Mouse (Mus musculus): ENCODE results near the gene Dhrs3.

Gene Dhrs3

DNA sequence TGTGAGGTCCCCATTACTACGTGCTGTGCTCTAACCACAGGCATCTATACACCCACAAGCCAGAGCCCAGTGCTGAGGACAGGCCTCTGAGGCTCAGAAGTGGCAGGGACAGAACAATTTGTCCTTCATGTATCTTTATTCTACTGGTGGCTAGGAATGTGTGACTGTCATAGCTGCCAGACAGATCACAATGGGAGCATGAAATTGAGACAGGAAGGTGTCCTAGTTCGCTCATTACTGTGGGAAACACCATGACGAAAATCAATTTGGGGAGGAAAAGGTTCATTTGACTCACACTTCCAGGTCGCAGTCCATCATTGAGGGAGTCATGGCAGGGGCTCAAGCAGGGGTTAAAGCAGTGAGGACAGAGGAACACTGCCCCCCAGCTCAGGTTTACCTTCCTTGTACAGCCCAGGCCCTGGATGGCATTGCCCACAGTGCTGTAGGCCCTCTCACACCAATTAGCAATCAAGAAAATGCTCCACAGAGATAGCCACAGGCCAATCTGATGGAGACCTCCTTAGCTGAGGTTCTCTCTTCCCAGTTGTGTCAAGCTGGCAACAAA lies 47.3 kb downstream of the Dhrs3 start:
- DNase-seq (ENCODE audit: low spot score), result no peak

GRCm38 (mm10) chr4:144940796-144941462 lies 48.3 kb downstream of the Dhrs3 start:
- no peak for DNase-seq (ENCODE audit: low spot score)

DNA sequence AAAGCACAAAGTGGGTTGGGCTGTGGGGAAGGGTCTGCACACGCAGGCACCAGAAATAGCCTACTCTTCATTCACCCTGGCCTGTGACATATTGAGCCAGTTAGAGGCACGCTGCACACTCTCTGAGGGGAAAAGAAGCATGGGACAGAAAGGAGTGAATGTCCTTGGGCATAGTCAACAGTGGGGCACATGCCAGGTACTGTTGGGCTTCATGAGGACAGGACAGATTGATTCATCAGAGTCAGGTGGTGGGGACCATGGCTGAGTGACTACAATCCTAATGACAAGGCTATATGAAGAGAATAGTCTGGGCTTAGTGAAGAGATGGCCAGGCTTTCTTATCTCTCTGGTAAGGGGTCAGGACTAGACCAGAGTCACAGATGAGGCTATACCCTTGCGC lies 49.8 kb downstream of the Dhrs3 start:
- DNase-seq (ENCODE audit: low spot score), result no peak

DNA sequence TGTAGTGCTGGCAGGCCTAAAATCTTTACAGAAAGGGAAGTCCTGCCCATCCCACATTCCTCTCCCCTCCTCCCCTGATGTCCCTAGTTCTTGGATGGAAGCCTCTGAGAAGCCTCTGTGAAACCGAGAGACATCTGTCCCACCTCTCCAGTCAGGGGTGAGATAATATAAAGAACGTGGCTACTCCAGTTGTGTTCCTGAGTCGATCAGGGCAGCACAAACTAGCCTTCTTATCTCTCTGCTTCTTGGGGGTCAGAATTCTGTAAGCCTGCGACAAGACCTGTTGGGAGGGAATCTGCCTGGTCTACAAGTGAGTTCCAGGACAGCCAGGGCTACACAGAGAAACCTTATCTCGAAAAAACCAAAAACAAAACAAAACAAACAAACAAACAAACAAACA lies 50.6 kb downstream of the Dhrs3 start:
- DNase-seq (ENCODE audit: low spot score), result no peak

DNA sequence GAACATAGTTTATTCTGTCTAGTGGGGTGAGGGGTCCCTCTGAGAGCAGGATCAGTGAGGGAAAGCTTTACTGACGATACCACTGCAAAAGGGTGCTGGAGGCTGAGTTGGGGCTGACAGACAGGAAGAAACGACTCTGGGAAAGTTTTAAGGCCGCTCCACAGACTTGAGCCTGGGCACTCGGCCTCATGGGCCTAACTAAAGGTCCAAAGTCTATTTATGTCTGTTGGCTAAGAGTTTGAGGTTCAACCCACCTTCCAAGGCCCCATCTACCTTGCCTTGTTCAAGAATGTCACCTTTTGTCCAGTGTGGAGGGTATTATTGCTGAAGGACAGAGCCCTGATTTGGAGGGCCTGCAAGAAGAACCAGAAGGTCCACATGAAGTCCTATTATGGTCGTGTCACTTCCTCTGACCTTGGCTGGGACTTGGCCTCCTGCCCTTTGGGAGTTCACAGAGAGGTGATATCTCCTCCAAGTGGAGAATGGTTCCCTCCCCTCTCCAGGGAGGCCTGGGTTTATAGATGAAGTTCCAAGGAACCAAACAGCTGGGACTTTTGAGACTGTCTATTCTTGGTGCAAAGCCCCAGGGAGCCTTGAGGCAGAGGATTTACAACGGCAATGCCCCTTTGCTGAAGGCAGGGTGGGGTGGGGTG lies 55.2 kb downstream of the Dhrs3 start:
- peak; percentile 75 for DNase-seq (ENCODE audit: low spot score)

GRCm38 (mm10) chr4:144949441-144950326 lies 57.1 kb downstream of the Dhrs3 start:
- DNase-seq (ENCODE audit: low spot score), result peak; percentile 80

GRCm38 (mm10) chr4:144950327-144950711 lies 57.7 kb downstream of the Dhrs3 start:
- no peak for DNase-seq (ENCODE audit: low spot score)

- no peak for DNase-seq (ENCODE audit: low spot score)
Observed at GRCm38 (mm10) chr4:144950883-144951282, 58.3 kb downstream of the Dhrs3 start.

DNA sequence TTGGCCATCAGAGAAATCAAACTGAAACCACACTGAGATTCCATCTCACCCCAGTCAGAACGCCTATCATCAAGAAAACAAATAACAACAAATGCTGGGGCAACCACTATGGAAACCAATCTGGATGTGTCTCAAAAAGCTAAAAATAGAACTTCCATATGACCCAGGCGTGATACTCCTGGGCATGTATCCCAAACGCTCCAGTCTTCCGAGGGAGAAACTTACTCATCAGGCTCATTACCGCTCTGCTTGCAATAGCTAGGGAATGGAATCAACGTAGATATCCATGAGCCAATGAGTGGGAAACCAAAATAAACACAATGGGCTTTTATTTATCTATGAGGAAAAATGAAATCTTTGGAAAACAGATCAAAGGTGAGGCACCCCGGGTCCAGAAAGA lies 59.2 kb downstream of the Dhrs3 start:
- no peak for DNase-seq (ENCODE audit: low spot score)

- DNase-seq (ENCODE audit: low spot score), result no peak
Observed at GRCm38 (mm10) chr4:144953421-144953820, 60.8 kb downstream of the Dhrs3 start.

- DNase-seq (ENCODE audit: low spot score), result peak; percentile 54
Observed at GRCm38 (mm10) chr4:144955863-144956262, 63.2 kb downstream of the Dhrs3 start.

DNA sequence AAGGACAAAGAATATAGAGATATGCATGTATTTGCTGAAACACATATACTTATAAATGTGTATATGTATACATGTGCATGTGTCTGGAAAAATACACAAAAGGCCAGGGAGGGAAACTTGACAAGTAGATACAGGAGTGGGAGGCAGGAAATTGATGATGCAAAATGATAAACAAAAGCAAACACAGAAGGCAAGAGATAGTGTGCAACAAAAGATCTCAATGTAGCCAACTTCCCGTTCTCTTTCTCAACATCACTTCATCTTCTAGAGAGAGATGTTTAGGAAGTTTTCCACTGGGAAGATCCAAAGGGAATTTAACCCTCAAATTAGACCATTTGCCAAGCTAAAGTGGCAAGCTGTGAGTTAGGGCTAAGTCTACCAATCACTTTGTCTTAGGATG lies 63.7 kb downstream of the Dhrs3 start:
- DNase-seq (ENCODE audit: low spot score), result no peak

DNA sequence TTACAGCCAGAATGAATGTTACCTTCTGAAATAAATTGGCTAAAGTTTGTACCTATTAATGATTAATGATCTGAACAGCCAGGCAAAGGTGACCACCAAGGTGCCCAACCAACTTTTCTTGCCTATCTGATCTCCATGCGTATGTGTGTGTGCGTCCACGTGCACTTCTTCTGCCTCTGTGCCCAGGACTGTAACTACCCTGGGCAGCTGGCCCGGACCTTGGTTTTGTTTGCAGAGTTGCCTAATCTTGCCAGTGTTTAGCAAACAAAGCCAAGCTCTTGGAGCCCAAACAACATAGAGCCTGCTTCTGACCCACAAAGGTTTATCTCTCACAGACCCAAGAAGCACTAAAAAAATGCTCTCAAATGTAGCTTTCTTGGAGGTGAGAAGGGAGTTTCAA lies 64.6 kb downstream of the Dhrs3 start:
- DNase-seq (ENCODE audit: low spot score), result peak; percentile 82

DNA sequence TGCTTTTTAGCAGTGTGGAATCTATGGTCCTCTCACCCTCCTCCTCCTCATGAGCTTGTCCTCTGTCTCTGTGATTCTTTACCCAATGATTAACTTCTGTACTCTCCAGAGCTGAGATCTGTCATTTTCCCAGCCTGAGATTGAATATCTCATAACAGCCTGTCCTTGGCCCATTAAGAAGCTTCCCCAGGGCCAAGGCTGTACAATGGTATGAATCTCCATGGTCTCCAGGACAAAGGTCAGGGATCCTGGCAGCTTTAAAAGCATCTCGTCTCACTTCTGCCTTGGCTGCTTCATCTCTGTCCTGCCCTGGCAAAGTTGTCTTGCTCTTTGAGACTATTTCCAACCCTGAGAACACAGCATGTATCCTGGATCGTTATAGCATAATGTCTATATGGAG lies 65.1 kb downstream of the Dhrs3 start:
- DNase-seq (ENCODE audit: low spot score), result no peak

DNA sequence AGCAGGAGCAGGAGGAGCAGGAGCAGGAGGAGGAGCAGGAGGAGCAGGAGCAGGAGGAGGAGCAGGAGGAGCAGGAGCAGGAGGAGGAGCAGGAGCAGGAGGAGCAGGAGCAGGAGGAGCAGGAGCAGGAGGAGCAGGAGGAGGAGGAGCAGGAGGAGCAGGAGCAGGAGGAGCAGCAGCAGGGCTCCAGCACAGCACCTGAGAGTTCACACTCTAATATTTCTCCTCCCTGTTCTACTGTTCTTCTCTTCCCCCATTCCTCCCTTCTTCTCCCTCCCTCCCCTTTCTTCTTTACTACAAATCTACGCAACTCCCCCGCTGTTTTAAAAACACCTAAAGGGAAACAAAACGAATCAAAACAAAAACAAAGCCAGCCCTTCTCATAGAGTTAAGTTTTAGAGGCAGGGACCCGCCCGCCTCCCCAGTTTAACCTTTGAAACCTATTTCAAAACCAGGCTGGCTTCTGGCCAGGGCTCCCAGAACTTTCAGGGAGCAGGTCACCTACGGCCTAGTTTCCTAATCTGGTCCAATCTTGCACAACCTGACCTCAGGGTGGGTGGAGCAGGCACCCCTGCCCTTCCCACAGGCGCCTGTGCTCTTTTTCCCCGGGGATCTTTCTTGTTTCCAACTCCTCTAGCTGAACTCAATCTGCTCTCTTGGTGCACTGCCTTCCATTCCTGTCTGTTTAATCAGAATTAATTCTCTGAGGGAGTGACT lies 67.7 kb downstream of the Dhrs3 start:
- DNase-seq (ENCODE audit: low spot score), result peak; percentile 90

DNA sequence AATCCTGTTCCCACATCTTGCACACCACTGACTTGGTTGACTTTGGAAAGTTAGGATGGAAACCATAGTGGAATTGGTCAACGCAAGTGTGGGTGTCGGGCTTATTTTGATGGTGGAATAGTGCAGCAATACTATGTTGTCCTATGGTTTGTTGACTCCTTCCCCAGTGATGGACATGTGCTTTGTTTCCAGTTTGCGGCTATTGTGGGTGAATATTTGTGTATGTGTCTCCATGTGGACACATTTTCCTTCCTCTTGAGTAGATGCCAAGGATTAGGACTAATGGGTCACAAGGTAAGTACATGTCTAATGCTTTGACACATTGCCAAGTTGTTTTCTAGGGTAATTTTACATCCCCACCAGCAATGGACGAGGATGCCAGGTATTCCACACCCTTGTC lies 68.6 kb downstream of the Dhrs3 start:
- no peak for DNase-seq (ENCODE audit: low spot score)

DNA sequence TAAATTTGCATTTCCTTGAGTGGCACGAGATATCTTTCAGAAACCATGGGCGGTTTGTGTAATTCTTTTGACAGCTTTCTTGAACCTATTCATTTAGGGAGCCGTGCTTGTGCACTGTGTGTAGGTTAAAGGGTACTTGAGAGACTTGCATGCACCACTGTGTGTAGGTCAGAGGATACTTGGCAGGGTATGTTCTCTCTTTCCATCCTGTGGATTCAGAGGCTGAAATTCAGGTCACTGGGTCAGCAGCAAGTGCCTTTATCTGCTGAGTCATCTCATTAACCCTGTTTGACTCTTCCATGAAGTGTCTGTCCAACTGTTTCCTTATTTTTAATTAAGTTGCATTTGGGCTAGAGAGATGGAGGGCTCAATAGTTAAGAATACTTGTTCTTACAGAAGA lies 69.1 kb downstream of the Dhrs3 start:
- DNase-seq (ENCODE audit: low spot score), result no peak

DNA sequence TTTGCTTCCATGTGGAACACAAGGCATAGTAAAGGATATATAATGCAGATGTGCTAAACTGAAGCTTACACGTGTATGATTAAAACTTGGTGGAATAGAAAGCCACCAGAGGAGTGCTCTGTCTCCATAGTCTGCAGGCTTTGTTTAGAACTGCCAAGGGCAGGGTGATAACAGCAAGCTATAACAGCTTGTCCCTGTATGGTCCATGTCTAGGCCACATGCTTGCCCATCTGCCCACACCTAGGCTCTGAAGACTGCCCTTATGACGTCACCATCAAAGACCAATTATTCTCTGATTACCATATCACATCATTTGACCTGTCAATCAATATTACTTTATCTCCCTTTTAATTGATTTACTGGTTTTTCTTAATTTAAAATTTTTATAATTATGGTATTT lies 72.6 kb downstream of the Dhrs3 start:
- DNase-seq (ENCODE audit: low spot score), result no peak

GRCm38 (mm10) chr4:144968371-144968770 lies 75.7 kb downstream of the Dhrs3 start:
- no peak for DNase-seq (ENCODE audit: low spot score)

GRCm38 (mm10) chr4:144969030-144969429 lies 76.4 kb downstream of the Dhrs3 start:
- peak; percentile 33 for DNase-seq (ENCODE audit: low spot score)

DNA sequence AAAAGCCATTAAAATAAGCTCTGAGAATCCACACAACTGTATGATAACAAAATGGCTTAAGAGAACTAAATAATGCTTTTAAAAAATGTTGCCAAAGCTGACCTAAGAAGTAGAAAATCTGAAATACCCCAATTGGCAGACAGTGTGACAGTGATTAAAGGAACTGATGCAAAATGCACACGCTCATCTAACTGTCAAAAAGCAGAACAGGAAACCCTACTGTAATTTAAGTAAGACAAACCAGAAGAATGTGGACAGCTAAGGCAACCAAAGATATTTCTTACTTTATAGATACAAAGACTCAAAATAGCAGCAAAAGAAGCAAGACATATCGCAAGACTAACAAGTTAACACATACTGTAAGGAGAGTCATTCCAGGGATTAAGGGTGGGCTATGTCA lies 78.4 kb downstream of the Dhrs3 start:
- no peak for DNase-seq (ENCODE audit: low spot score)

All from urinary bladder, postnatal 14 days (tissue).